Mouse (Mus musculus) MEL (cell line): ENCODE data around the gene Tex261. TPM values are rescaled to one million over a fixed set of nuclear protein-coding genes. Genes with fewer than 3 reads are reported as not detected.

Experiments
- DNase-seq: peaks from one replicate; pipeline ENCODE4 v3.0.0; 2011; ENCODE audit warnings: low read depth, low spot score
- H3K27ac ChIP-seq: 2 replicates; pipeline ENCODE4 v1.5.1; 2012; ENCODE audit warnings: low read depth, mild to moderate bottlenecking, control low read depth, low read length, moderate library complexity; ENCODE audit not compliant: control insufficient read depth
- H3K27me3 ChIP-seq, 2 experiments: fragments of 150-350 bp in 1 of 2; sonication (generic) in 1 of 2; 2 replicates each; pipeline ENCODE4 v1.6.1; 2012; ENCODE audit warnings: low read length in 2 of 2, mild to moderate bottlenecking in 2 of 2, improper control_type of control experiment in 1 of 2, moderate library complexity in 1 of 2; ENCODE audit not compliant: insufficient read depth in 2 of 2, control insufficient read depth in 1 of 2
- H3K36me3 ChIP-seq, 2 experiments: 2 replicates each; pipeline ENCODE4 v1.6.1; 2012 to 2014; ENCODE audit warnings: low read length in 2 of 2, improper control_type of control experiment in 1 of 2, inconsistent platforms in 1 of 2, mild to moderate bottlenecking in 1 of 2; ENCODE audit not compliant: insufficient read depth in 2 of 2, control insufficient read depth in 1 of 2
- H3K4me1 ChIP-seq, 2 experiments: fragments of 150-350 bp in 1 of 2; sonication (generic) in 1 of 2; 2 replicates each; pipeline ENCODE4 v1.6.1; 2012; ENCODE audit warnings: low read length in 2 of 2, improper control_type of control experiment in 1 of 2, mild to moderate bottlenecking in 1 of 2; ENCODE audit not compliant: insufficient read depth in 2 of 2, control insufficient read depth in 1 of 2
- H3K4me3 ChIP-seq, 2 experiments: fragments of 150-350 bp in 1 of 2; sonication (generic) in 1 of 2; 2 replicates each; pipeline ENCODE4 v1.5.1; 2012; ENCODE audit warnings: low read depth in 2 of 2, low read length in 2 of 2, mild to moderate bottlenecking in 2 of 2, moderate library complexity in 2 of 2, control low read depth in 1 of 2, improper control_type of control experiment in 1 of 2; ENCODE audit not compliant: control insufficient read depth in 1 of 2, insufficient read depth in 1 of 2
- H3K79me2 ChIP-seq: 2 replicates; pipeline ENCODE4 v1.6.1; 2012; ENCODE audit warnings: mild to moderate bottlenecking, low read length, moderate library complexity; ENCODE audit not compliant: control insufficient read depth, poor library complexity, insufficient read depth
- H3K9ac ChIP-seq: 2 replicates; pipeline ENCODE4 v1.6.1; 2012; ENCODE audit warnings: low read depth, mild to moderate bottlenecking, control low read depth, low read length, moderate library complexity; ENCODE audit not compliant: control insufficient read depth, poor library complexity, severe bottlenecking
- H3K9me3 ChIP-seq: fragments of 150-350 bp; sonication (generic); replicated peaks from 2 replicates; pipeline ENCODE4 v1.6.1; 2012; ENCODE audit warnings: mild to moderate bottlenecking, low read length, improper control_type of control experiment, moderate library complexity; ENCODE audit not compliant: insufficient read depth
- BHLHE40 ChIP-seq: IDR thresholded peaks from 2 replicates; pipeline ENCODE4 v1.6.1; 2012; ENCODE audit warnings: low read depth, mild to moderate bottlenecking, inconsistent platforms, low read length, improper control_type of control experiment, borderline replicate concordance
- CHD2 ChIP-seq: IDR thresholded peaks from 2 replicates; pipeline ENCODE4 v1.6.1; 2011; ENCODE audit warnings: low read length, improper control_type of control experiment
- CTCF ChIP-seq, 3 experiments: IDR thresholded peaks in 2 of 3; conservative IDR thresholded peaks in 1 of 3; 2 replicates each; pipeline ENCODE4 v1.5.1; 2011 to 2012; ENCODE audit warnings: low read length in 3 of 3, low read depth in 2 of 3, mild to moderate bottlenecking in 2 of 3, improper control_type of control experiment in 1 of 3, inconsistent platforms in 1 of 3, mixed read lengths in 1 of 3, moderate library complexity in 1 of 3; ENCODE audit not compliant: control insufficient read depth in 1 of 3, insufficient read depth in 1 of 3, poor library complexity in 1 of 3, severe bottlenecking in 1 of 3
- E2F4 ChIP-seq: IDR thresholded peaks from 2 replicates; pipeline ENCODE4 v1.6.1; 2011; ENCODE audit warnings: low read depth, low read length, improper control_type of control experiment, borderline replicate concordance
- ELF1 ChIP-seq: IDR thresholded peaks from 2 replicates; pipeline ENCODE4 v1.6.1; 2014; ENCODE audit warnings: low read depth, mild to moderate bottlenecking, inconsistent platforms, low read length, improper control_type of control experiment, moderate library complexity
- EP300 ChIP-seq, 2 experiments: IDR thresholded peaks; 2 replicates each; pipeline ENCODE4 v1.6.1; 2011; ENCODE audit warnings: improper control_type of control experiment in 2 of 2, low read length in 2 of 2, low read depth in 1 of 2, mild to moderate bottlenecking in 1 of 2
- ETS1 ChIP-seq: IDR thresholded peaks from 2 replicates; pipeline ENCODE4 v1.6.1; 2012; ENCODE audit warnings: low read depth, mild to moderate bottlenecking, inconsistent platforms, low read length, improper control_type of control experiment, moderate library complexity
- GABPA ChIP-seq: IDR thresholded peaks from 2 replicates; pipeline ENCODE4 v1.6.1; 2012; ENCODE audit warnings: low read depth, mild to moderate bottlenecking, inconsistent platforms, low read length, improper control_type of control experiment, moderate library complexity
- GATA1 ChIP-seq: IDR thresholded peaks from 2 replicates; pipeline ENCODE4 v1.6.1; 2011; ENCODE audit warnings: low read depth, low read length, improper control_type of control experiment
- HCFC1 ChIP-seq: IDR thresholded peaks from 2 replicates; pipeline ENCODE4 v1.6.1; 2012; ENCODE audit warnings: low read depth, mild to moderate bottlenecking, inconsistent platforms, low read length, improper control_type of control experiment, moderate library complexity
- JUND ChIP-seq: IDR thresholded peaks from 2 replicates; pipeline ENCODE4 v1.6.1; 2011; ENCODE audit warnings: low read depth, mild to moderate bottlenecking, improper control_type of control experiment, low read length
- KAT2A ChIP-seq: conservative IDR thresholded peaks from 2 replicates; pipeline ENCODE4 v1.6.1; 2012; ENCODE audit warnings: low read depth, low read length, improper control_type of control experiment, inconsistent platforms
- MAX ChIP-seq: IDR thresholded peaks from 2 replicates; pipeline ENCODE4 v1.6.1; 2011; ENCODE audit warnings: low read length, improper control_type of control experiment
- MAZ ChIP-seq: IDR thresholded peaks from 2 replicates; pipeline ENCODE4 v1.6.1; 2012; ENCODE audit warnings: low read depth, mild to moderate bottlenecking, inconsistent platforms, low read length, improper control_type of control experiment
- MEF2A ChIP-seq: IDR thresholded peaks from 2 replicates; pipeline ENCODE4 v1.6.1; 2014; ENCODE audit warnings: low read depth, mild to moderate bottlenecking, inconsistent platforms, low read length, improper control_type of control experiment; ENCODE audit not compliant: poor library complexity, insufficient replicate concordance, severe bottlenecking; ENCODE audit errors: extremely low read depth
- MYC ChIP-seq: IDR thresholded peaks from 2 replicates; pipeline ENCODE4 v1.6.1; 2011; ENCODE audit warnings: low read depth, mild to moderate bottlenecking, low read length, improper control_type of control experiment, moderate library complexity
- NRF1 ChIP-seq: IDR thresholded peaks from 2 replicates; pipeline ENCODE4 v1.6.1; 2014; ENCODE audit warnings: low read depth, mild to moderate bottlenecking, inconsistent platforms, low read length, improper control_type of control experiment, moderate library complexity; ENCODE audit not compliant: poor library complexity, insufficient read depth, severe bottlenecking
- POLR2A ChIP-seq, 2 experiments: IDR thresholded peaks; 2 replicates each; pipeline ENCODE4 v1.6.1; 2011 to 2012; ENCODE audit warnings: low read length in 2 of 2, mild to moderate bottlenecking in 2 of 2, control low read depth in 1 of 2, improper control_type of control experiment in 1 of 2, low read depth in 1 of 2, moderate library complexity in 1 of 2; ENCODE audit not compliant: control insufficient read depth in 1 of 2, insufficient read depth in 1 of 2, poor library complexity in 1 of 2
- POLR2AphosphoS5 ChIP-seq: IDR thresholded peaks from 2 replicates; pipeline ENCODE4 v1.6.1; 2012; ENCODE audit warnings: low read depth, borderline replicate concordance, mild to moderate bottlenecking, inconsistent platforms, low read length, moderate library complexity, mixed read lengths
- RAD21 ChIP-seq: IDR thresholded peaks from 2 replicates; pipeline ENCODE4 v1.6.1; 2011; ENCODE audit warnings: mild to moderate bottlenecking, low read depth, low read length, improper control_type of control experiment
- RCOR1 ChIP-seq: IDR thresholded peaks from 2 replicates; pipeline ENCODE4 v1.6.1; 2012; ENCODE audit warnings: low read depth, mild to moderate bottlenecking, inconsistent platforms, low read length, improper control_type of control experiment
- SIN3A ChIP-seq: IDR thresholded peaks from 2 replicates; pipeline ENCODE4 v1.6.1; 2012; ENCODE audit warnings: low read length, improper control_type of control experiment, inconsistent platforms
- SMC3 ChIP-seq: IDR thresholded peaks from 2 replicates; pipeline ENCODE4 v1.6.1; 2011; ENCODE audit warnings: low read depth, low read length, improper control_type of control experiment
- TAL1 ChIP-seq: IDR thresholded peaks from 2 replicates; pipeline ENCODE4 v1.6.1; 2012; ENCODE audit warnings: mild to moderate bottlenecking, inconsistent platforms, low read length, moderate library complexity, mixed read lengths
- UBTF ChIP-seq: IDR thresholded peaks from 2 replicates; pipeline ENCODE4 v1.6.1; 2012; ENCODE audit warnings: low read depth, mild to moderate bottlenecking, inconsistent platforms, low read length, improper control_type of control experiment, moderate library complexity, borderline replicate concordance; ENCODE audit not compliant: insufficient read depth
- USF1 ChIP-seq: IDR thresholded peaks from 2 replicates; pipeline ENCODE4 v1.6.1; 2014; ENCODE audit warnings: low read depth, mild to moderate bottlenecking, inconsistent platforms, low read length, improper control_type of control experiment, moderate library complexity
- ZC3H11A ChIP-seq: IDR thresholded peaks from 2 replicates; pipeline ENCODE4 v1.6.1; 2012; ENCODE audit warnings: low read depth, mild to moderate bottlenecking, inconsistent platforms, low read length, improper control_type of control experiment
- ZKSCAN1 ChIP-seq: IDR thresholded peaks from 2 replicates; pipeline ENCODE4 v1.6.1; 2012; ENCODE audit warnings: low read depth, mild to moderate bottlenecking, inconsistent platforms, low read length, improper control_type of control experiment, moderate library complexity
- ZMIZ1 ChIP-seq: IDR thresholded peaks from 2 replicates; pipeline ENCODE4 v1.6.1; 2012; ENCODE audit warnings: low read depth, mild to moderate bottlenecking, inconsistent platforms, low read length, improper control_type of control experiment, moderate library complexity
- ZNF384 ChIP-seq: IDR thresholded peaks from 2 replicates; pipeline ENCODE4 v1.6.1; 2012; ENCODE audit warnings: low read depth, mild to moderate bottlenecking, inconsistent platforms, low read length, improper control_type of control experiment
- polyA plus RNA-seq, 2 experiments: library from polyadenylated mRNA; stranded (reverse) in 1 of 2; unstranded in 1 of 2; fragments of >175 nt in 1 of 2; fragments of >200 nt in 1 of 2; gene quantifications; 2 replicates each; pipeline versions ENCODE4 v1.2.1 to v1.2.4; 2012; ENCODE audit warnings: low replicate concordance in 2 of 2, low read depth in 1 of 2; ENCODE audit not compliant: insufficient read length in 2 of 2, insufficient read depth in 1 of 2, missing spikeins in 1 of 2
- total RNA-seq: library from RNA; depleted of rRNA; stranded (reverse); fragments of 300-350 nt; gene quantifications from 2 replicates; pipeline ENCODE4 v1.2.3, GENCODE M21; 2012

Tex261 gene
- total and polyA plus RNA-seq, 3 experiments: 56.2 to 104 TPM; not detected in 1

GRCm38 (mm10) chr6:83756051-83756450 is 19.6 kb downstream of the Tex261 start:
- H3K4me3 ChIP-seq: no peak overlapping the region
- H3K79me2 ChIP-seq: no peaks in the 10 kb centered on the region
- H3K9ac ChIP-seq: no peak overlapping the region
- H3K36me3 ChIP-seq: no peaks in the 10 kb centered on the region
- DNase-seq: no peak
- no peaks in the 10 kb centered on the region; a peak in 2 of 4 replicates for H3K27me3 ChIP-seq
- TF ChIP-seq USF1: no peak
- no peak for TF ChIP-seq GATA1
- no peak for TF ChIP-seq MYC
- TF ChIP-seq SMC3: no peak
- TF ChIP-seq MEF2A: no peak
- H3K4me1 ChIP-seq: no peaks in the 10 kb centered on the region
- H3K9me3 ChIP-seq: no peaks in the 10 kb centered on the region
- H3K27ac ChIP-seq: no peak overlapping the region

- H3K9ac ChIP-seq: peak overlapping the region; percentile 54
- DNase-seq: peak; percentile 72
- H3K4me3 ChIP-seq: peak overlapping the region; percentile 42 to 64
- no peak overlapping the region for H3K27ac ChIP-seq
- H3K79me2 ChIP-seq: no peaks in the 10 kb centered on the region
- H3K27me3 ChIP-seq: no peaks in the 10 kb centered on the region; a peak in 2 of 4 replicates
- no peaks in the 10 kb centered on the region for H3K9me3 ChIP-seq
- H3K36me3 ChIP-seq: no peaks in the 10 kb centered on the region
- no peaks in the 10 kb centered on the region; a peak in 1 of 4 replicates for H3K4me1 ChIP-seq
- TF ChIP-seq ELF1: no peak
- no peak for TF ChIP-seq KAT2A
- no peak for TF ChIP-seq TAL1
- no peak for TF ChIP-seq GABPA
- TF ChIP-seq UBTF: no peak
- TF ChIP-seq RAD21: peak; percentile 51
- TF ChIP-seq HCFC1: peak; percentile 48; the same call in 1 of the 2 replicates
- TF ChIP-seq MAX: no peak
- no peak for TF ChIP-seq USF1
- TF ChIP-seq MYC: no peak
- TF ChIP-seq E2F4: no peak
- no peak for TF ChIP-seq BHLHE40
- no peak for TF ChIP-seq POLR2A (IDR thresholded peaks at IDR 0.05; ENCODE audit: control insufficient read depth in 1 of 2, insufficient read depth in 1 of 2, low read depth in 1 of 2, low read length in 2 of 2, poor library complexity in 1 of 2)
- no peak for TF ChIP-seq GATA1
- TF ChIP-seq MEF2A: no peak
- TF ChIP-seq MAZ: peak; percentile 45; the same call in 1 of the 2 replicates
- TF ChIP-seq SIN3A: no peak
- TF ChIP-seq ZNF384: no peak
- peak; percentile 77 for TF ChIP-seq SMC3
- no peak for TF ChIP-seq POLR2AphosphoS5
- no peak for TF ChIP-seq ZKSCAN1
- TF ChIP-seq RCOR1: no peak
- TF ChIP-seq JUND: no peak
- TF ChIP-seq ZMIZ1: no peak
- peak; percentile 69 to 86 (median 82) for TF ChIP-seq CTCF (IDR thresholded peaks at IDR 0.05 in 2 of 3, conservative IDR thresholded peaks at IDR 0.05 in 1 of 3; ENCODE audit: control insufficient read depth in 1 of 3, insufficient read depth in 1 of 3, low read depth in 2 of 3, low read length in 3 of 3, poor library complexity in 1 of 3, severe bottlenecking in 1 of 3)
- no peak for TF ChIP-seq CHD2
- TF ChIP-seq ZC3H11A: no peak
- peak in 1 of 2 experiments; percentile 31; a peak in 1 of 4 replicates for TF ChIP-seq EP300 (IDR thresholded peaks at IDR 0.05; ENCODE audit: low read depth in 1 of 2, low read length in 2 of 2)
- TF ChIP-seq NRF1: no peak
- TF ChIP-seq ETS1: no peak
Measured at GRCm38 (mm10) chr6:83750171-83750684, 25.4 kb downstream of the Tex261 start.
